Mouse (Mus musculus): Measurements from ENCODE around the gene Otop2.

DNA sequence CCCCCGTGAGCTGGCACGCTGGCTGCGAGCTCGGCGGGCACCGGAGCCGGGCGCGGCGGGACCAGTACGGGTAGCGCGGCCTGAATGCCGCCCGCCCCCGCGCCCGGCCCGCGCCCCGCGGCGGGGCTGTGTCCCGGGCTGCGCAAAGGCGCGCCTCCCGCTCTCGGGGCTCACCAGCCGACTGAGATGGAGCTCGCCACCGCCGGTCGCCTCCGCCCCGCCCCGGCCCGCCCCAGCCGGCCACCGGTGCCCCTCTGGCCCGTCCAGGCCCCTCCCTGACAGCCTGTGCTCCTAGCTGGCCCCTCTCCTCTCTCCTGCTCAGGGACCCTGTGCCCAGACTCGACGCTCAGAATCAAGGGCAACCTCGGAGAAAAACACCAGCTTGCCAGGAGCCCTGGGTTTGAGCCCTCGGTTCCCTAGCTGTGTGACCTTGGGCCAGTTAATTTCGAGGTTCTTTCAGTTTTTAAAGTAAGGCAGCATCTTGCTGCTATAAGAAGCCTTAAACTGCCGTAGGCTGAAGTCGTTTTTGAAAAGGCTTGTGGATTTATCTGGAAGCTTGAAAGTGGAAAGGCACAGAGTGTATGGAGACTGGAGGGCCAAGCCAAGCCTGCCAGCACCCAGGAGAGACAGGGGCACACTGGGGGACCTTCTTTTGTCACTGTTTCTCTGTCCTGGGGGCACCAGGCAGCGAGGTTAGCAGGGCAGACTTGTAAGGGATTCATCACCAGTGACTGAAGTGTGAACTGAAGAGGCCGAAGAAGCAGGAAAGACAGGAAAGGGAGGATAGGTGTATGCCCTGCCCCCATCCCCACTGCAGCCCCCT lies 39.7 kb upstream of the Otop2 start, which contains the start of gene Grin2c:
- no peak for TF ChIP-seq CTCF (IDR thresholded peaks at IDR 0.05; ENCODE audit: insufficient read depth, low read depth, low read length)
- no peak for TF ChIP-seq POLR2A (IDR thresholded peaks at IDR 0.05; ENCODE audit: insufficient read depth, low read depth, low read length)
